Mouse (Mus musculus) myocyte (in vitro differentiated cells): ENCODE measurements around the gene Rab8a.

Source experiments
- CEBPB ChIP-seq: IDR thresholded peaks from 2 replicates; pipeline ENCODE4 v1.6.1; 2011; ENCODE audit warnings: mild to moderate bottlenecking, moderate library complexity; ENCODE audit not compliant: poor library complexity, insufficient read depth, severe bottlenecking
- E2F4 ChIP-seq: IDR thresholded peaks from one replicate; pipeline ENCODE4 v1.6.1; 2011; ENCODE audit warnings: mild to moderate bottlenecking, control low read depth, moderate library complexity; ENCODE audit not compliant: insufficient read depth
- MAX ChIP-seq: IDR thresholded peaks from one replicate; pipeline ENCODE4 v1.6.1; 2011; ENCODE audit warnings: low read depth, mild to moderate bottlenecking, control low read depth
- MYOD1 ChIP-seq, 3 experiments: IDR thresholded peaks; one replicate each; pipeline ENCODE4 v1.6.1; 2011; ENCODE audit warnings: control low read depth in 2 of 3, low read depth in 2 of 3, mild to moderate bottlenecking in 2 of 3, moderate library complexity in 1 of 3; ENCODE audit not compliant: insufficient read length in 2 of 3, control insufficient read depth in 1 of 3
- MYOG ChIP-seq, 3 experiments: IDR thresholded peaks; one replicate each; pipeline ENCODE4 v1.6.1; 2011; ENCODE audit warnings: control low read depth in 2 of 3, low read depth in 2 of 3, mild to moderate bottlenecking in 2 of 3; ENCODE audit not compliant: insufficient read length in 2 of 3, control insufficient read depth in 1 of 3, insufficient read depth in 1 of 3
- POLR2A ChIP-seq: IDR thresholded peaks from one replicate; pipeline ENCODE4 v1.6.1; 2011; ENCODE audit warnings: low read depth, mild to moderate bottlenecking, control low read depth, moderate library complexity; ENCODE audit not compliant: insufficient read length
- POLR2AphosphoS2 ChIP-seq: IDR thresholded peaks from one replicate; pipeline ENCODE4 v1.6.1; 2011; ENCODE audit warnings: low read depth, control low read depth; ENCODE audit not compliant: insufficient read length
- REST ChIP-seq: IDR thresholded peaks from one replicate; pipeline ENCODE4 v1.6.1; 2011; ENCODE audit warnings: mild to moderate bottlenecking, control low read depth, moderate library complexity; ENCODE audit not compliant: insufficient read depth, insufficient read length
- SRF ChIP-seq: IDR thresholded peaks from one replicate; pipeline ENCODE4 v1.6.1; 2011; ENCODE audit warnings: low read depth; ENCODE audit not compliant: control insufficient read depth, insufficient read length
- TCF12 ChIP-seq: IDR thresholded peaks from one replicate; pipeline ENCODE4 v1.6.1; 2011; ENCODE audit warnings: mild to moderate bottlenecking, control low read depth; ENCODE audit not compliant: poor library complexity, insufficient read depth, severe bottlenecking
- USF1 ChIP-seq: IDR thresholded peaks from one replicate; pipeline ENCODE4 v1.6.1; 2011; ENCODE audit warnings: low read depth, mild to moderate bottlenecking, control low read depth, moderate library complexity

- TF ChIP-seq CEBPB (no peak), POLR2A (no peak), MAX (no peak), E2F4 (no peak), USF1 (no peak), TCF12 (no peak), REST (no peak), MYOG (IDR thresholded peaks at IDR 0.05; ENCODE audit: control insufficient read depth in 1 of 3, insufficient read depth in 1 of 3, insufficient read length in 2 of 3, low read depth in 2 of 3) (no peak), MYOD1 (IDR thresholded peaks at IDR 0.05; ENCODE audit: control insufficient read depth in 1 of 3, insufficient read length in 2 of 3, low read depth in 2 of 3) (no peak), POLR2AphosphoS2 (no peak), SRF (no peak)
Observed at GRCm38 (mm10) chr8:72192065-72192464, 31.1 kb downstream of the Rab8a start.
